Mouse (Mus musculus): ENCODE data around the gene Reln.
A peak's percentile ranks its signal among the peaks of the same experiment; 100 is the strongest.

Reln gene

GRCm38 (mm10) chr5:22344556-22344975, at the start of gene Reln:
TSS of gene Reln (minus strand) at chr5:22344702.
- peak; percentile 78 for DNase-seq (ENCODE audit: low spot score)

GRCm38 (mm10) chr5:22388502-22388901, 44.0 kb upstream of the Reln start:
- no peak for DNase-seq (ENCODE audit: low spot score)

GRCm38 (mm10) chr5:22360510-22360909, 16.0 kb upstream of the Reln start:
- no peak for DNase-seq (ENCODE audit: low spot score)

- DNase-seq (ENCODE audit: low spot score) = no peak
Observed at GRCm38 (mm10) chr5:22348412-22348811, 3.9 kb upstream of the Reln start.

GRCm38 (mm10) chr5:22347732-22348131, 3.2 kb upstream of the Reln start:
- DNase-seq (ENCODE audit: low spot score) = no peak

GRCm38 (mm10) chr5:22345894-22346635, 1.6 kb upstream of the Reln start:
- DNase-seq (ENCODE audit: low spot score) = no peak

- DNase-seq (ENCODE audit: low spot score) = peak; percentile 66
Observed at GRCm38 (mm10) chr5:22344976-22345651, 612 bp upstream of the Reln start.

GRCm38 (mm10) chr5:22343843-22344555, 503 bp downstream of the Reln start:
- peak; percentile 62 for DNase-seq (ENCODE audit: low spot score)

- peak; percentile 63 for DNase-seq (ENCODE audit: low spot score)
Observed at GRCm38 (mm10) chr5:22343536-22343842, 1.0 kb downstream of the Reln start.

- DNase-seq (ENCODE audit: low spot score) = no peak
Observed at GRCm38 (mm10) chr5:22342461-22342860, 2.0 kb downstream of the Reln start.

GRCm38 (mm10) chr5:22340991-22341390, 3.5 kb downstream of the Reln start:
- DNase-seq (ENCODE audit: low spot score) = no peak

GRCm38 (mm10) chr5:22335408-22335807, 9.1 kb downstream of the Reln start:
- no peak for DNase-seq (ENCODE audit: low spot score)

- DNase-seq (ENCODE audit: low spot score) = no peak
Observed at GRCm38 (mm10) chr5:22330802-22331201, 13.7 kb downstream of the Reln start.

GRCm38 (mm10) chr5:22328431-22329359, 15.8 kb downstream of the Reln start:
- no peak for DNase-seq (ENCODE audit: low spot score)

- peak; percentile 49 for DNase-seq (ENCODE audit: low spot score)
Observed at GRCm38 (mm10) chr5:22327170-22327569, 17.3 kb downstream of the Reln start.

- no peak for DNase-seq (ENCODE audit: low spot score)
Observed at GRCm38 (mm10) chr5:22323801-22324200, 20.7 kb downstream of the Reln start.

- DNase-seq (ENCODE audit: low spot score) = no peak
Observed at GRCm38 (mm10) chr5:22317807-22318206, 26.7 kb downstream of the Reln start.

- no peak for DNase-seq (ENCODE audit: low spot score)
Observed at GRCm38 (mm10) chr5:22316471-22316870, 28.0 kb downstream of the Reln start.

- no peak for DNase-seq (ENCODE audit: low spot score)
Observed at GRCm38 (mm10) chr5:22315990-22316389, 28.5 kb downstream of the Reln start.

- DNase-seq (ENCODE audit: low spot score) = no peak
Observed at GRCm38 (mm10) chr5:22312995-22313394, 31.5 kb downstream of the Reln start.

GRCm38 (mm10) chr5:22311046-22311445, 33.5 kb downstream of the Reln start:
- no peak for DNase-seq (ENCODE audit: low spot score)

GRCm38 (mm10) chr5:22309001-22309400, 35.5 kb downstream of the Reln start:
- DNase-seq (ENCODE audit: low spot score) = no peak
